Mouse (Mus musculus): Measurements from ENCODE around the gene Adat1.
A peak's percentile ranks its signal among the peaks of the same experiment; 100 is the strongest.

- TF ChIP-seq CTCF (IDR thresholded peaks at IDR 0.05; ENCODE audit: low read depth, low read length) = no peak
- TF ChIP-seq POLR2A (IDR thresholded peaks at IDR 0.05; ENCODE audit: extremely low read depth, insufficient read depth, low read length) = peak; percentile 88
Measured at GRCm38 (mm10) chr8:112010997-112011815, 19.1 kb upstream of the Adat1 start, which contains the start of the genes Kars and Terf2ip.
